ENCODE assay signal across 21 mouse cellular contexts in the genomic region with DNA sequence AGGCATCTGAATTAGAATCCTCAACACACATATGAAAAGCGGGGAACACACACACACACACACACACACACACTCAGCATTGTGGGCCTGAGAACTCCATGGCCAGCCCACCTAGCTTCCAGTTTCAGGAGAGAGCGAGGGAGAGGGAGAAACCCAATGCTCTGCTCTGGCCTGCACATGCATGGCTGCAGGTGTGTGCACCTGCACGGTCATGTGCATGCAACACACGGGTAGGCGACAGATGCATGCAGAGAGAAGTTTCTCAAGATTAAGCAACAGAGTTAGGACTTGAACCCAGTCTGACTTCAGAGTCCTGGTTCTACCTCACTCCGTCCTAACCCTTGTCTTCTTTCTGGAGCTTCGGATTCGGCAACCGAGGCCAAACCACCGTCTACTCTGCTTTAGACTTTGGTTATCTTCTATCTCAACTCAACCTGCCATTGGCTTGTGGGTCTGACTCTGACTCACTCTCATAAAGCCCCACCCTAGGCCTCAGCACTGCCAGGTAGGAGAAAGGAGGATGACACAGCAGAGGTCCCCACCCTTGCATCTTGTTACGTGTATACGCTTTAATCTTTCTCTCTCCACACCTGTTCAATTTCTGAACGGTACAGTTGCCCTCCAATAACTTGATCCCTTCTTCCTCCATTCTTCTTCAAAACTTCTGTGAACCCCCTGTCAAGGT. TPM values are rescaled to one million over a fixed set of nuclear protein-coding genes. Genes with fewer than 3 reads are reported as not detected.
DNase-seq lines count a peak whose midpoint lies in the region; ATAC-seq and TF ChIP-seq lines count a peak whose summit lies in the region.
"Had no signal": no experiment of that assay in that cellular context is flagged by ENCODE, and none has a peak within 500 bp of the region (broad histone marks: within the 10 kb centered on the region; RNA-seq: fewer than 3 reads in every experiment).

No protein-coding gene starts in this region.

- H3K27ac ChIP-seq in intestine, embryonic 16.5 days (ENCODE audit: low read length): no peak overlapping the region
- H3K27ac ChIP-seq in stomach, postnatal 0 days (replicated peaks): no peak overlapping the region
- H3K27ac ChIP-seq: embryonic facial prominence, embryonic 10.5 days; embryonic facial prominence, embryonic 12.5 days; forebrain, embryonic 13.5 days; forebrain, embryonic 15.5 days had no signal

- peak; percentile 42 for DNase-seq in large intestine, adult 2 months (ENCODE audit: low read depth, low spot score)
- DNase-seq in stomach, postnatal 0 days (ENCODE audit: low spot score): peak; percentile 27
- DNase-seq in spleen, postnatal 4 days (ENCODE audit: low spot score in 2 of 2): no peak
- no peak for DNase-seq in retina, embryonic 14.5 days (ENCODE audit: low spot score)
- no peak for DNase-seq in spleen, adult 18-20 months
- DNase-seq: adrenal gland, adult 2 months; adrenal gland, postnatal 10 days; adrenal gland, postnatal 25 days; cerebellum, adult 11 months; cerebellum, adult 2 months; cerebellum, adult 9-10 months; cerebellum, postnatal 10 days; cerebellum, postnatal 25 days had no signal

- 73% methylated on average over 13 of the region's 13 CpGs for WGBS in intestine, embryonic 16.5 days
- 57% methylated on average over 13 of the region's 13 CpGs for WGBS in large intestine, adult 2 months
- 77% methylated on average over 13 of the region's 13 CpGs for WGBS in stomach, postnatal 0 days

- no peak overlapping the region for H3K4me2 ChIP-seq in intestine, embryonic 16.5 days (ENCODE audit: low read depth, low read length)
- no peak overlapping the region for H3K4me2 ChIP-seq in stomach, postnatal 0 days (replicated peaks; ENCODE audit: low read depth)
- H3K4me2 ChIP-seq: embryonic facial prominence, embryonic 12.5 days; forebrain, embryonic 13.5 days; forebrain, embryonic 15.5 days had no signal

- peak; percentile 87 for ATAC-seq in intestine, embryonic 16.5 days
- ATAC-seq in stomach, postnatal 0 days (ENCODE audit: low FRiP score, low TSS enrichment): peak; percentile 89
- ATAC-seq: forebrain, embryonic 13.5 days; forebrain, embryonic 15.5 days had no signal

- H3K4me3 ChIP-seq in intestine, embryonic 16.5 days (ENCODE audit: low read length): no peak overlapping the region
- H3K4me3 ChIP-seq in stomach, postnatal 0 days (ENCODE audit: low read depth, low read length): no peak overlapping the region
- H3K4me3 ChIP-seq: embryonic facial prominence, embryonic 10.5 days; embryonic facial prominence, embryonic 12.5 days; forebrain, embryonic 13.5 days; forebrain, embryonic 15.5 days had no signal

- no peaks in the 10 kb centered on the region for H3K9me3 ChIP-seq in intestine, embryonic 16.5 days (ENCODE audit: control insufficient read depth, low read length)
- H3K9me3 ChIP-seq in stomach, postnatal 0 days (ENCODE audit: control insufficient read depth, low read length): no peaks in the 10 kb centered on the region
- H3K9me3 ChIP-seq: embryonic facial prominence, embryonic 10.5 days; embryonic facial prominence, embryonic 12.5 days; forebrain, embryonic 13.5 days; forebrain, embryonic 15.5 days had no signal

- TF ChIP-seq CTCF in stomach, postnatal 0 days (IDR thresholded peaks at IDR 0.05; ENCODE audit: low read depth): no peak

- no peaks in the 10 kb centered on the region for H3K27me3 ChIP-seq in intestine, embryonic 16.5 days (replicated peaks; ENCODE audit: control insufficient read depth, insufficient read depth, low read length)
- H3K27me3 ChIP-seq in stomach, postnatal 0 days (ENCODE audit: control insufficient read depth, insufficient read depth, low read length): no peaks in the 10 kb centered on the region
- H3K27me3 ChIP-seq: forebrain, embryonic 15.5 days had no signal

- H3K4me1 ChIP-seq in intestine, embryonic 16.5 days (ENCODE audit: control insufficient read depth, insufficient read depth, low read length): peaks cover 9% of the 10 kb centered on the region; the same call in 1 of the 2 replicates
- H3K4me1 ChIP-seq in stomach, postnatal 0 days (replicated peaks; ENCODE audit: control insufficient read depth, insufficient read depth): no peaks in the 10 kb centered on the region
- H3K4me1 ChIP-seq: embryonic facial prominence, embryonic 10.5 days; embryonic facial prominence, embryonic 12.5 days; forebrain, embryonic 13.5 days; forebrain, embryonic 15.5 days had no signal

- no peaks in the 10 kb centered on the region for H3K36me3 ChIP-seq in intestine, embryonic 16.5 days (ENCODE audit: control insufficient read depth, insufficient read depth, low read length)
- H3K36me3 ChIP-seq in stomach, postnatal 0 days (ENCODE audit: control insufficient read depth, insufficient read depth, low read length): no peaks in the 10 kb centered on the region
- H3K36me3 ChIP-seq: embryonic facial prominence, embryonic 10.5 days; embryonic facial prominence, embryonic 12.5 days; forebrain, embryonic 15.5 days had no signal

- no peak for TF ChIP-seq EP300 in stomach, postnatal 0 days (optimal IDR thresholded peaks at IDR 0.05)

- no peak overlapping the region for H3K9ac ChIP-seq in intestine, embryonic 16.5 days (ENCODE audit: low read depth, low read length)
- H3K9ac ChIP-seq in stomach, postnatal 0 days (ENCODE audit: low read length): no peak overlapping the region
- H3K9ac ChIP-seq: embryonic facial prominence, embryonic 12.5 days; forebrain, embryonic 13.5 days; forebrain, embryonic 15.5 days had no signal

RNA-seq across cellular contexts. Expression of a gene that starts 7.5 kb away (rescaled TPM):
- polyA plus RNA-seq in intestine, embryonic 16.5 days (2015; fragmentation: Nextera tagmentation; extraction: Ambion mirVana): not detected in 2 replicates
- 3.9 and 4.5 TPM in 2 replicates for polyA plus RNA-seq in large intestine, adult 2 months (2012; rRNA removed)
- 0.16 and 0.21 TPM in 2 replicates for polyA plus RNA-seq in stomach, postnatal 0 days (2015; fragmentation: Nextera tagmentation; extraction: Ambion mirVana)
- polyA plus RNA-seq: adrenal gland, adult 2 months; C2C12; cerebellum, adult 2 months; embryonic facial prominence, embryonic 10.5 days; embryonic facial prominence, embryonic 12.5 days; embryonic facial prominence, embryonic 14.5 days; forebrain, embryonic 13.5 days had no signal

RNA-seq across cellular contexts. Expression of a gene that starts 23.3 kb away (rescaled TPM):
- 101 and 110 TPM in 2 replicates for polyA plus RNA-seq in intestine, embryonic 16.5 days (2015; fragmentation: Nextera tagmentation; extraction: Ambion mirVana)
- 409 and 926 TPM in 2 replicates for polyA plus RNA-seq in large intestine, adult 2 months (2012; rRNA removed)
- 110 and 119 TPM in 2 replicates for polyA plus RNA-seq in stomach, postnatal 0 days (2015; fragmentation: Nextera tagmentation; extraction: Ambion mirVana)
- polyA plus RNA-seq: adrenal gland, adult 2 months; brain, embryonic 14.5 days; C2C12; cerebellum, adult 2 months; forebrain, embryonic 13.5 days; forebrain, embryonic 15.5 days had no signal

RNA-seq across cellular contexts. Expression of a gene that starts 25.4 kb away (rescaled TPM):
- polyA plus RNA-seq in intestine, embryonic 16.5 days (2015; fragmentation: Nextera tagmentation; extraction: Ambion mirVana): 15.5 and 16.4 TPM in 2 replicates
- 0.84 and 1.1 TPM in 2 replicates for polyA plus RNA-seq in large intestine, adult 2 months (2012; rRNA removed)
- 431 and 466 TPM in 2 replicates for polyA plus RNA-seq in stomach, postnatal 0 days (2015; fragmentation: Nextera tagmentation; extraction: Ambion mirVana)

RNA-seq across cellular contexts. Expression of a gene that starts 39.9 kb away (rescaled TPM):
- 0.07 TPM in 1 of 2 replicates, not detected in the other for polyA plus RNA-seq in intestine, embryonic 16.5 days (2015; fragmentation: Nextera tagmentation; extraction: Ambion mirVana)
- 0.06 TPM in 1 of 2 replicates, not detected in the other for polyA plus RNA-seq in large intestine, adult 2 months (2012; rRNA removed)
- polyA plus RNA-seq in stomach, postnatal 0 days (2015; fragmentation: Nextera tagmentation; extraction: Ambion mirVana): 0.10 TPM in 1 of 2 replicates, not detected in the other
- polyA plus RNA-seq: adrenal gland, adult 2 months had no signal

Comparison
In these comparisons a context has a peak if more than half of its experiments do, and no peak if none do; other contexts are left out.
1. DNase-seq: peak in large intestine, adult 2 months (single experiment) and stomach, postnatal 0 days (single experiment); none in spleen, postnatal 4 days (0 of 2), retina, embryonic 14.5 days (single experiment) and spleen, adult 18-20 months (0 of 2).
2. RNA of a gene that starts 25.4 kb away (polyA plus RNA-seq): 431 to 466 TPM in stomach, postnatal 0 days; 15.5 to 16.4 TPM in intestine, embryonic 16.5 days and 0.84 to 1.1 TPM in large intestine, adult 2 months; every median in the first group is over 10 times any median in the second.